Mouse (Mus musculus): ENCODE measurements around the gene Zbtb43.

Zbtb43 gene

DNA sequence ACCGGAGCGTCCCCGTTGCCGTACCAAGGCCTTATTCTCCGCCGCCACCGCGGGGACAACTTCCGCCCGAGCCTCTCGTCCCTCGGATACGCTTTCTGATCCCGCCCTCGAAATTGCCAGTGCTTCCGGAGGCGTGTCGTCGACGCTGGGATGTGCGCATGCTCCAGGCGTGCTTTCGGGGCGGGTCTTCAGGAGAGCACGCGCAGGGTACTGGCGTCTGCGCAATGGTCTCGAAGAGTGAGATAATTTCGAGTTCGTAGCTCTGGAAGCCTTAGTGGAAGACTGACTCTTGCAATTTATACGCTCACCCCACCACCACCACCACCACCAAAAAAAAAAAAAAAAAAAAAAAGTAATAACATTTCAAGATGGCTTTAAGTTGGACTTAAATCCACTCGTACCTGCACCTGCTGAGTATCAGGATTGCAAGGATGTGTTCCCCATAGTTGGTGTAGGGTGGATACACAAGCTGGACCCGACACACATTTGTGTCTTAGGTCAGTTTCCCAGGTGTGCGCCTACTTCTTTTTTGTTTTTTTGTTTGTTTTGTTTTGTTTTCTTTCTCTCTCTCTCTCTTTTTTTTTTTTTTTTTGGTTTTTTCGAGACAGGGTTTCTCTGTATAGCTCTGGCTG, at the start of gene Zbtb43:
Gene Zbtb43 (minus strand): TSS at position 94 of the 632 bp plus-strand sequence.
- DNase-seq (ENCODE audit: low spot score in 2 of 2) = peak; percentile 95 to 97

DNA sequence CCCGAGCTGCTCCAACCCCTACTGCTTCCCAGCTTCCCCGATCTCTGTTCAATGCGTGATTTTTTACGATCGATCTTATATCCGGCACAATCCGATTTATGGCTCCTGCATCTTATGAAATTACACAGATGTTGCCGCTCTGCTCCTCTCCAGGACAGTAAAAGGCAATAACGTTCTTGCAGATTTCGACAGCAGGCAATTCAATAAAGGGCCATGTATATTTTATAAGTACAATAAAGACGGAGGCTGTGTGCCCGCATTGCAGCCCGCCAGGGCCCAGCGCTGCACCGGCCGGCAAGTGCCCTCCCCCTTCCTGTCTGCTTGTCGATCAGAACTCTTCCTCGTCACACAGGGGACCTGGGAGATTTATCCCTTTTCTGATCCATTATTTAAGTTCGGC, 47.5 kb upstream of the Zbtb43 start:
- DNase-seq (ENCODE audit: low spot score in 2 of 2) = no peak

DNA sequence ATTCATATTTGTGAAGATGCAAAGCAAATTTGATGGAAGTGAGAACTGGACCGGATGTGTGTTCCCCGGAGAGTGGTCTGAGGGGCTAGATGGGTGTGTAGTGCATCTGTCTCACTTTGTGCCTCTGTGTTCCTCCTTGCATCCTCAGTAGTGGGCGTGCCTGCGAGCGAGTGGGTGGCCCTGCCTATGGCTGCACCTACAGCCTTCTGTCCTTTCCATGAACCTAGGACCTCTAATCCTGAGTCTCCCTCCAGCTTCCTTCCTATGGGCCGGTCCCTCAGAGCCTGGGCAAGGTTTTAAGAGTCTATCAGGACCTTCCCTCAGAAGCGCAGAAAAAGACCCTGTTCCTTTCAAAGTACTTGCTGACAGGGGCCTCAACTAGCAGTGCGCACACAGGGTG, 47.1 kb upstream of the Zbtb43 start:
- DNase-seq (ENCODE audit: low spot score in 2 of 2) = no peak

GRCm38 (mm10) chr2:33510791-33511190, 42.4 kb upstream of the Zbtb43 start:
- no peak for DNase-seq (ENCODE audit: low spot score in 2 of 2)

GRCm38 (mm10) chr2:33502602-33503001, 34.2 kb upstream of the Zbtb43 start:
- no peak for DNase-seq (ENCODE audit: low spot score in 2 of 2)

DNA sequence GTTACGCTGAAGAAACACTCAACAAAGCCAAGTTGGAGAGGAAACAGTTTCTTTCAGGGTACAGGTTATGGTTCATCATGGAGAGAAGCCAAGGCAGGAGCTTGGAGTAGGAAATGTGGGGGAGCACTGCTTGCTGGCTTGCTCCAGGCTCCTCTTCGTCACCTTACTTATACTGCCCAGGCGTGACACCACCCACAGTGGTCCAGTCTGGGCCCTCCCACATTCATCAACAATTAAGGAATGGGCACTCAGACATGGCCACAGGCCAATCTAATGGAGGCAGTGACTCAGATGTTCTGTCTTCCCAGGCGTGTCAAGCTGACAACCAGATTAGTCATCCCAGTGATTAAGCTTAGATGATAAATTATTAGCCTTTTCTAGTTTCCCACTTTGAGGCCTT, 29.9 kb upstream of the Zbtb43 start:
- no peak for DNase-seq (ENCODE audit: low spot score in 2 of 2)

GRCm38 (mm10) chr2:33495654-33496053, 27.3 kb upstream of the Zbtb43 start:
- DNase-seq (ENCODE audit: low spot score in 2 of 2) = no peak

- no peak for DNase-seq (ENCODE audit: low spot score in 2 of 2)
Observed at GRCm38 (mm10) chr2:33492041-33492440, 23.7 kb upstream of the Zbtb43 start.

DNA sequence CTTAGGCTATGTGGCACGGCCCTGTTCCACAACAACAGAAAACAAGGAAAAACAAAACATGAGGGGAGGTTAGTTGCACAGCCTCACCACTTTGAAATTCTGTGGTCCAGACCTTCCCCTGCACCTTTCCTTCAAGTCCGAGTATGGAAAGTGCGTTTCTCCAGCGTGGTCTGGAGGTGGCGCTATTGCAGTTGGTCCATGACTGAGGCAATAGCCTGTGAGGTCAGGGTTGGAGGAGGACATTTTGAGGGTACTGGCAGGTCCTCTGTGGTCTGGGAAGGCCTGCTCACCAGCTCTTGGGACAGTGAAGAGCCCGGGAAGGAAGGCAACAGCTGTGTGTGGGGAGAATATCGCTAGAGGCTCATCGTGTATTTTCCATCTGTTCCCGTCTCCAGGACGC, 21.2 kb upstream of the Zbtb43 start:
- no peak for DNase-seq (ENCODE audit: low spot score in 2 of 2)

GRCm38 (mm10) chr2:33487332-33487731, 19.0 kb upstream of the Zbtb43 start:
- DNase-seq (ENCODE audit: low spot score in 2 of 2) = no peak

DNA sequence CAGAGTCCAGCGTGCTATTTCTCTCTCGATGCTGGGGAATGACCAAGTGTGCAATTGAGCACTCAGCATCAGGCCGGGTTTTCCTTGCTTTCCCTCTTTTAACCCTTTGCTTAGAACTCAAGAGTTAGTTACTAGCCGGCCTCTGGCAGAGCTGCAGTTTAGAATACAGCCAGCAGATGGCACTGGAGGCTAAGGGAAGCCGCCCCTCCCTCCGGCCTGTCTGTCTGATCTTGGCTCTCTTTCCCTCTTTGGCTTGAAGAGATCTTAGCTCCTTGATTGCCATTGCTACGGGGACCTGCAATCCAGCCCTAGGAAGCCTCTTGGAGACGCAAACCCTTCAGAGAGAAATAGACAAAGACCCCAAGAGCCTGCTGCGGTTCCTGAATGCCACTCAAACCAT, 18.5 kb upstream of the Zbtb43 start:
- DNase-seq (ENCODE audit: low spot score in 2 of 2) = peak; percentile 50 to 86

DNA sequence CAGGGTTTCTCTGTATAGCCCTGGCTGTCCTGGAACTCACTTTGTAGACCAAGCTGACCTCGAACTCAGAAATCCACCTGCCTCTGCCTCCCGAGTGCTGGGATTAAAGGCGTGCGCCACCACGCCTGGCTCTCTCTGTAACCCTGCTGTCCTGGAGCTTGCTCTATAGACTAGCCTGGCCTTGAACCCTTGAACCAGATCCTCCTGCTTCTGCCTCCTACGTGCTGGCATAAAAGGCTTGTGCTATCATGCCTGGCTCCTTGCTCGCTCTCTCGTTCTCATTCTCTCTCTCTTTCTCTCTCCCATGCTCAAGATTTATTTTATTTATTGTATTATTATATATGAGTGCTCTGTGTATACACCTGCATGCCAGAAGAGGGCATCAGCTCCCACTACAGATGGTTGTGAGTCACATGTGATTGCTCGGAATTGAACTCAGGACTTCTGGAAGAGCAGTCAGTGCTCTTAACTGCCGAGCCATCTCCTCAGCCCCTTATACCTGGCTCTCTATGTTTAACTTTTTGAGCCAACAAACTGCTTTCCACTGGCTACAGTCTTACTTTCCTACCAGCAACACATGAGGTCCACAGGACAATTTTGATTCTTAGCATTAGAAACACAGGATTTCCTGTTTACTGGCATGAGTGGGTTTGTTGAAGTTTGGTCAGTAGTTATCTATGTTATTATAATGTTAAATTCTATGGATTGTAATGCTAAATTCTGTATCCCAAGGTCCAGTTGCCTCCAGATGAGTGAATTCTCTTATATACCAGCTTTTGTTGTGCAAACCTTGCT, 9.8 kb upstream of the Zbtb43 start:
- DNase-seq (ENCODE audit: low spot score in 2 of 2) = no peak

- no peak for DNase-seq (ENCODE audit: low spot score in 2 of 2)
Observed at GRCm38 (mm10) chr2:33475961-33476360, 7.6 kb upstream of the Zbtb43 start.

DNA sequence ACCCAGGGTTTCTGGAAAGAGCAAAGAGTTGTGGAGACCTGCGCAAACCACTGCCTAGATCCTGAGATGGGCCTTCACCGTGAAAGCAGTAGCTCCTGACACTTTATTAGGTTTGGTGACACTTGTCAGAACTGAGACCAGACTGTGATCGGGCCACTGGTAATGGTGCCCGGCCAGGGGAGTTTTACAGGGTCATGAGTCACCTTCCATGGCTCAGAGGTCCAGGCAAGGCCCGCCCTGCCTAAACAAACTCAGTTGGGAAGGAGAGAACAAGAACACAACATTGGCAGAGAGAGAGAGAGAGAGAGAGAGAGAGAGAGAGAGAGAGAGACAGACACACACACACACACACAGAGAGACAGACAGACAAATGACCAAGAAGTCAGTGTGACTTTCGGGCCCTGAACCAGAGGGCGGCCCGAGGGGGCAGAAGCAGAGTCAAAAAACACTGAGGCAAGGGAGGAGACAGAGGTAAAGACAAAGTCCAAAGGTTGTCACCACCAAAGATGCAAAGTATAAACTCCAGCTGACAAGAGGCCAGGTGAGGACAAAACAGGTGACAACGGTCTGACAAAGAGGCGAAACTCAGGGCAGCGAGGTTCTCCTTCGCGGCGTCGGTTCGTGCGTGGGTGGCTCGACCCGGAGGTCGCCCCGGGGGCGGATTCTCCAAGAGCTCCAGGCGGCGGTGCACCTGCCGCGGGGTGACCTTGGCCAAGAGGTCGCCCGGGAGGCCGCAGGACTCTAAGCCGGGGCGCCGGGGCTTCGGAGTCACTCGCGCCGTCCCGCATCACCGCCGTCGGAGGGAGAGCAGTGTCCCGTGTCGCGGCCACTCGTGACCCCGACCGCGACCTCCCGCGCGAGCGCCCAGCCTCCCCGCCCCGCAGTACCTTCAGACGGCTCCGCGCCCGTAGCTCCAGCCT, 553 bp downstream of the Zbtb43 start:
- no peak for DNase-seq (ENCODE audit: low spot score in 2 of 2)

DNA sequence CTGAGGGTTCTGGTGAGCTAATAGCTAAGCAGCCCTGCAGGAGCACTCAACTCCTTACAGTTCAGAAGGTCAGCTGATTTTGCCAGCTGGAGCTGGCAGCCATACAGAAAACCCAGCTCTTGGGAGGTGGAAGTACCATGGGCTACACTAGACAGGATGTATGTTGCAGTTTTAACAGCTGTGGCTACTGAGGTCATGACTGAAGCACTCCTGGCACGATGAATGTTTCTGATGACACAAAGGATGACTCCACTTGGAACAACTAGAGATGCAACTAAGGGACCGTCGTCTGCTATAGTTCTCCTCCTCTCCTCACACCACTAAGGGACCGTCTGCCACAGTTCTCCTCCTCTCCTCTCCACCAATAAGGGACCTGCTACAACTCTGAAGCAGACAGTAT, 2.4 kb downstream of the Zbtb43 start:
- no peak for DNase-seq (ENCODE audit: low spot score in 2 of 2)

GRCm38 (mm10) chr2:33465215-33465614, 3.1 kb downstream of the Zbtb43 start:
- no peak for DNase-seq (ENCODE audit: low spot score in 2 of 2)

DNA sequence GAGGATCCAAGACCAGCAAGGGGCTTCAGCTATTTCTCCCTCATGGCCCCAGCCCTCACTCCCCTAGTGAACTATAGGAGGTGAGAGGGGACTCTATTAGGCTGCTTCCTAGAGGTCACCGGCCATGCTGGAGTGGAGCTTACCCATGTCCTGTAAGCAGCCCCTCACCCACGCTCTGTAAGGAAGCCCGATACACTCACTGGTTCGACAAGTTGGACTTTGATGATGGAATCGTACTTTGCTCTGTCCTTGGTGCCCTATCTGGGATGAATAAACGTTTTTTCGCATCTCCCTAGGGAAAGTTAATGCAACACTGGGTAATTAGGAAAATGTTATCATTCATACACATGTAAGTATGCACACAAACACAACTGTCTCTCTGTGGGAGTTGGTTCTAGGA, 6.3 kb downstream of the Zbtb43 start:
- DNase-seq (ENCODE audit: low spot score in 2 of 2) = no peak

- DNase-seq (ENCODE audit: low spot score in 2 of 2) = no peak
Observed at GRCm38 (mm10) chr2:33461066-33461465, 7.3 kb downstream of the Zbtb43 start.

DNA sequence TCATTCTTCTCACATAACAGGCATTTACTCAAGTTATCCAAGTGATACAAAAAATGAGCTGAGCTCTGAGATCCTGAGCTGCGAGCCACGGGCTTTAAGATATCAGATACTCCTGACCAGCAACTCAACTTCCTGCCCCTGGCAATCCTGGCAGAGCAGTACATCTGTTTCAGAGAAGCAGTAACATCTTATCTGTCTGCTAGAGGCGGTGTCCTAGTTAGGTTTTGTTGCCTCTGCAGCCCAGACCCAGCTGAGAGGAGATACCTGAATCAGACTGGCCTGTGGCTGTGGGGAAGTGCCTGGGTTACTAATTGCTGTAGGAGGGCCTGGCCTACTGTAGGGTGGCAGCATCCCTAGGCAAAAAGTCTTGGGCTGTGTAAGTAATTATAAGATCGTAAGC, 8.7 kb downstream of the Zbtb43 start:
- no peak for DNase-seq (ENCODE audit: low spot score in 2 of 2)

- DNase-seq (ENCODE audit: low spot score in 2 of 2) = no peak
Observed at GRCm38 (mm10) chr2:33456696-33457095, 11.7 kb downstream of the Zbtb43 start.

GRCm38 (mm10) chr2:33456242-33456641, 12.1 kb downstream of the Zbtb43 start:
- DNase-seq (ENCODE audit: low spot score in 2 of 2) = no peak

- DNase-seq (ENCODE audit: low spot score in 2 of 2) = no peak
Observed at GRCm38 (mm10) chr2:33455350-33455749, 13.0 kb downstream of the Zbtb43 start.
